Mouse (Mus musculus) hematopoietic stem cell, adult 5-6 weeks (primary cell): ENCODE results near the gene Ccdc142. TPM values are rescaled to one million over a fixed set of nuclear protein-coding genes. Genes with fewer than 3 reads are reported as not detected.

Experiments used
- ATAC-seq, 2 experiments: fragments of 125-278 bp in 1 of 2; replicated peaks in 1 of 2; 2 replicates each; pipeline ENCODE4 v1.8.0; 2016 to 2017; ENCODE audit warnings: inconsistent platforms in 2 of 2, mild to moderate bottlenecking in 2 of 2, moderate number of reproducible peaks in 2 of 2, low read depth in 1 of 2, moderate TSS enrichment in 1 of 2; ENCODE audit not compliant: low FRiP score in 2 of 2, poor library complexity in 2 of 2, severe bottlenecking in 2 of 2, insufficient read depth in 1 of 2, low TSS enrichment in 1 of 2
- total RNA-seq: library from RNA; stranded (forward); fragments of 172-1452, 232-1000 nt; gene quantifications from 2 replicates; pipeline ENCODE4 v1.2.3, GENCODE M21; 2017

Ccdc142 gene
- total RNA-seq, 1 experiment from 2014 or later: 0.45 TPM

DNA sequence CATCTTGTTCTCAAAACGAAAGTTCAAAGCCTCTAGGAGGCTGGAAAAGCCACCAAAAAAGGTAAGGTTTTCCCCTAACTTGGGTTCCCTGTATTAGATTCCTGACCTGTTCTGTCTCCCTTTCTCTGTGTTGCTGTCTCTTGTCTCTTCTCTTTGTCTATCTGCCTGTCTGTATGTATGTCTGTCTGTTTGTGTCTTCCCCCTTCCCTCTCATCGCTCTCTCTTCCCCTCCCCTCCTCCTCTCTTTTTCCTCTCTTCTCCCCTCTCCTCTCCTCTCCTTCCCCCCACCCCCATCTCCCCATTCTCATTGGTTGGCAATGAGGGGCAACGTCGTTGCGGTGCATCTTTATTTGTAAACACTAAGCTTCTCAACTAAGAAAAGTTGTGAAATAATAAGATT, 23.9 kb downstream of the Ccdc142 start, which contains the start of gene Ino80b:
Gene Ino80b, minus strand, starts transcription at position 101 of the 400 bp plus-strand sequence.
- no peak for ATAC-seq

DNA sequence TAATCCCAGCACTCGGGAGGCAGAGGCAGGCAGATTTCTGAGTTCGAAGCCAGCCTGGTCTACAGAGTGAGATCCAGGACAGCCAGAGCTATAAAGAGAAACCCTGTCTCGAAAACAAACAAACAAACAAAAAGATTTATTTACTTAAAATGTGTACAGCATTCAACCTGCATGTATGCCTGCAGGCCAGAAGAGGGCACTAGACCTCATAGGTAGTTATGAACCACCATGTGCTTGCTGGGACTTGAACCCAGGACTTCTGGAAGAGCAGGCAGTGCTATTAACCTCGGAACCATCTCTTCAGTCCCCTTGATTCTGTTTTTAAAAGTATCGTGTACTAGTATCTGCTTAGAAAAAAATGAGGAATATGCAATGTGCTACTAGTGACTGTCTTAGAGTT, 26.0 kb downstream of the Ccdc142 start:
- no peak for ATAC-seq

DNA sequence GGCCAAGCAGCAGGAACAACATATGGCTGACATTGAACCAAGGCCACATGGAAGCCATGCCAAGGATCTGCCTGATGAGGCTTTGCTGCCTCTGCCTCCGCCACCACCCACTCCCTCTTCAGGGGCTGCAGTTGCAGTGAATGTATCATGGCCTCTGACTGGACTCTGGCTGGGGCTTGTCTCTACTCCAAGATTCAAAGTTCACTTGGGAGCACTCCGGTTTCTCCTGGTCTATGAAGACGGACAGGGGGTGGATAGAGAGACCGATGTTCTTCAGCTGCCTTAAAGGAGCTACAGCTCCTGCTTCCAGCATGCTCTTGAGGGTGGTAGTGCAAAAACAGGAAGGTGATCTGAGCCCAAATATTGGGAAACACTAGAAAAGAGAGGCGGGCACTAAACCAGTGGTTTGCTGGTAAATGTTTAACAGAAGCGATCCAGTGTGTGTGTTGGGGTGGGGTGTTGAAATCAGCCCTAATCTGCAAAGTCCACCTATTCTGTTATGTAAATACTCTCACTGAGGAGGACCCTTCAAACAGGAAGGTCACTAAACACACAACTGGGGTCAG, 30.2 kb downstream of the Ccdc142 start:
- peak; percentile 47 to 68; a peak in 3 of 4 replicates for ATAC-seq

DNA sequence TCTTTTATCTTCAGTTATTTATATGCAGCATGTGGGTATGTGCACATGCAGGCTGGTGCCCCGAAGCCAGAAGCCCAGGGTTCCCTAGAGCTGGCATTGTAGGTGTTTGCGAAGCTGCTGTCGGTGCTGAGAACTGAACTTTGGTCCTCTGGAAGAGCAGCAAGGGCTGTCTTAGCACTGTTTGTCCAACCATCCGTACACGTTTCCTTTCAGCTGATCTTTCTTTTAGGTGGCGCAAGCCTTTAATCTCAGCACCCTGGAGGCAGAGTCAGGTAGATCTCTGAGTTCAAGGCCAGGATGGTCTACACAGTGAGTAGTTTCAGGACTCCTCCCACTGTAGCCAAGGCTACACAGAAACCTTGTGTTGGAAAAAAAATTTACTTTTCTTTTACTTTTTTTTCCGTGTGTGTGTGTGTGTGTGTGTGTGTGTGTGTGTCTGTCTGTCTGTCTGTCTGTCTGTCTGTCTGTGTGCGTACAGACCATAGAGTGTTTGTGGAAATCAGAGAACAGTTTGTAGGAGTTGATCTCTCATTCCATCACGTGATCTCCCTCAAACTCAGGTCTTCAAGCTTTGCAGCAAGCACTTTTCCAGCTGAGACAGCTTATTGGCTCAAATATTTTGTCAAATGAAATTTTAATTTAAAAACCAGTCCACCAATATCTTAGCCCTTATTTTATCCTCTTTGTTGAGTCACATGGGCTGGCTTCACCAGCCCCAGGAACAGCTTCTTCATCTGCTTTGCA, 30.9 kb downstream of the Ccdc142 start:
- ATAC-seq: no peak

DNA sequence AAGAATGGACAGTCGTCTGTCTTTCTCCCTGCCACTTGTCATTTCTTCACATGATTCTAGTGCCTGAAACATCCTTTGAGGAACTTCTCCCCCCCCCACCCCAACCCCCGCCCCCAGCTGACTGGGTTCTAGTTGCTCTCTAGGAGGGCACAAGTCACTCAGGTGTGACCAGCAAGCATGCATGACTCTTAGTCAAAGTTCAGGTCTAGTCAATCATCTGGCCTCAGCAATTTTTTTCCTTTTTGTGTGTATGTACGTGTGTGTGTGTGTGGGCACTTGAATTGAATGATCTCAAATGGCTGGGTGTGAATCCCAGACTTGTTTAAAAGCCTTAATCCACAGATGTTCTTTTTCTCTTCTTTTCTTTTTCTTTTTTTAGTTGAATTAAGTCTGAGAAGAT, 32.8 kb downstream of the Ccdc142 start:
- ATAC-seq: no peak

DNA sequence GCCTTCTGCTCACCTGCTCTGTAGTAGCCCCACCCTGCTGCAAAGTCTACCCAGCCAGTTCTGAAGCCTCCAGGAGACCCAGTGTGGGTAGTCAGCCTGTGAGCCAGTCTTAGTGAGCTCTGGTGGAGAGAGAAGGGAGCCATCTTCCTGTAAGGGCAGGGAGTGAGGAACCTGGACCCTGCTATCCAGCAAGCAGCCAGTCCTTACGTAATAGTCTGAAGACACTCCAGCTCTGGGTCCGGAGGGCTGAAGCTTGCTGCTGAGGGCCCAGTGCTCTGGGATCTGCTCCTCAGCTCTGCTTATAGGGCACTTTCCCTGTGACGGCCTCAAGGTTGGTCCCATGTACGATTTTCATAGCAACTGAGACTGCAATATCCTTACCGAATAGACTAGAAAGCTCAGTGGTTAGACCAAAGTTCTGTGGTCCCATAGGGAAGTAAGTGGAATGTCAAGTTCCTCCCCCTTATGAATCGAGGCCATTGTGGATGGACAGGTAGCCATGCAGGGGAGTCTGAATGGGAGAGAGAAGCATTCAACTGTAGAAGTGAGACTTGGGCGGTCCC, 33.6 kb downstream of the Ccdc142 start, which contains the start of gene Rtkn:
Gene Rtkn, plus strand, starts transcription at position 513 of the 563 bp plus-strand sequence.
- no peak; a peak in 1 of 4 replicates for ATAC-seq

DNA sequence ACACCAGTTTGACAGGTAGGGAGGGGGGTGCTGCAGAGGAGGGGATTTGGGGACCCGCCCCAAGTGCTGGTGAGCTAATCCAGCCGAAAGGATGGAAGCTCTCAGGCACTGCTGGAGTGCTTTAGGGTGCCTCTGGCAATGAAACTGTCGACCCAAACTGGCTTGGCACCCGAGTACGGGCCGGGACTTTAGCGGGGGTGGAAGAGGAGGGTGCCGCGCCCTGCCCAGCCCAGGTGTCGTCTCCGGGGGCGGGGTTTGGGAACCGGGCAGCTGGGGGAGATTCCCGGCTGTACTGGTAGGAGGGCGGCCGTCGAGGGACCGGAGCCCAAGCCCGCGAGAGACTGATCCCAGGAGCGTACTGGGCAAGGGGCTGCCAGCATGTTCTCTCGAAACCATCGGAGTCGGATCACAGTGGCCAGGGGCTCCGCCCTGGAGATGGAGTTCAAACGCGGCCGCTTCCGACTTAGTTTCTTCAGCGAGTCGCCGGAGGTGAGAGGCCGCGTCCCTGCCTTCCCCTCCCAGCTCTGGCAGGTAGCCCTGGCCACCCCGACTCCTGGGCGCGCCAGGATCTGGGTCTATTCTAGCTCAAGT, 34.3 kb downstream of the Ccdc142 start:
- no peak for ATAC-seq

DNA sequence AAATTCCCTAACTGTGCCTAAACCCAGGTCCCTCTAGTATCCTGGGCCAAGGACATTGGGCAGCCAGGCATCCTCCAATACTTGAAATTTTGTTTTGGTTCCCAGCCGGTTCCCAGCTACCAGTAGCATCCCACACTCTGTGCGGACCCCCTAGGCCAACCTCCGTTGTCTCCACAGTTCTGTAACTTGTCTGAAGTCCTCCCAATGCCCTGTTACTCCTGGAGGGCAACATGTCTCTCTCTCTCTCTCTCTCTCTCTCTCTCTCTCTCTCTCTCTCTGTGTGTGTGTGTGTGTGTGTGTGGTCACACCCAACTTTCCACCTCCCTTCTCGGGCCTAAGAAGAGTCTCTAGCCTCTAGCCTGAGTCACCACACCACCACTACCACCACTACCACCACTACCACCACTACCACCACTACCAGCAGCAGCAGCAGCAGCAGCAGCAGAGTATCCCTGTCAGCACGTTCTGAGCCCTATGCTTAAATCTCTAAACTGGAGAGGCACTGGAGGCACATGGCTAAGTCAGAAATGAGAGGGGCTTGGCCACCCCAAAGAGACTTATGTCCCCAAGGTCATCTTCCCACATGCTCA, 35.0 kb downstream of the Ccdc142 start:
- no peak for ATAC-seq

DNA sequence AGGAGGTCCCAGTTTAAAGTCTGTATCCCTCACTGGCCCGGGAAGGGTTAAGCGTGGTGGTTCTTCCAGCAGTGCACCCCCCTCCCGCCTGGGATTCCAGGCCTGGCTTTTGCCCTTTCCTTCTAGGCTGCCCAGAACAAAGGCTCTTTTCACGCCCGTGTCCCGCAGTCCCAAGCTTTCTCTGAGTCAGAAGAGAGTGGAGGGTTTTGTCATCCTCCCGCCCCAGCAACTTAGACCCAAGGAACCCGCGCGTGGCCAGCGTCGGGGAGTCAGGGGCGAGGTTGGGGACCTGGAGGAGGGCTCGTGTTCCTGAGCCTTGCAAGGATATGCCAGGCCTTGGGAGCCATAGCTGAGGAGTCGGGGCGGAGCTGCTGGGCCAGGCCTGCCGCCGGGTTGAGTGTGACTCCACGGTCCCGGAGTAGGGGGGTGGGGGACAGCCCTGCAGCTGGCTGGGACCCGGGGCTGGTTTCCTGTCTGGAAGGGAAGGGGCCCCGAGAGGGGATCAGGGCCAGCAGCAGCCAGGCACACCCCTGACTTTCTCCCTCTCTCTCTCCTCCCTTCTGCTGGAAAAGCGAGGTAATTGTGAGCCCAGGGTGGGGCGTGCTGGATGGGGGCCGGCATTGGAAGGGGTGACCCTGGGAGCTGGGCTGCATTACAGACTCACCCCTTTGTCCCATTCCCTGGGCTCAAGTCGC, 35.6 kb downstream of the Ccdc142 start:
- ATAC-seq: peak; percentile 30 to 44; a peak in 3 of 4 replicates

DNA sequence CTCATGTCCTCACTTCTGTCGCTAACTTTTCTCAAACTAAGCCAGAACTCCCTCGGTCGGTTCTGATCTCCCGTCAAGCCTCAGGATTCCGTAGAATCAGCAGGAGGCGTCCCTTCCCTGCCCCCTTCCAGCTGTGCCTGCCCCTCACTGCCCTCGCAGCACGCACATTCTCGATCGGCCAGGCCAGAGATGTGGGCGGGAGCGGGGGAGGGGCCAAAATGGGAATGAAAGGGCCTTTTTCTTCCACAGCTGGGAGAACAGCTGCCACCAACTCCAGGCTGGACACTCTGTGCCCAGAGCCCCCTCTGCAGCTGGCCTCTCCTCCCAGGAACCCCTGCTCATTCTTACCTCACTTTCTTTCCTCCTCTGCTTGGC, 36.2 kb downstream of the Ccdc142 start:
- peak; percentile 38 to 44; a peak in 3 of 4 replicates for ATAC-seq

DNA sequence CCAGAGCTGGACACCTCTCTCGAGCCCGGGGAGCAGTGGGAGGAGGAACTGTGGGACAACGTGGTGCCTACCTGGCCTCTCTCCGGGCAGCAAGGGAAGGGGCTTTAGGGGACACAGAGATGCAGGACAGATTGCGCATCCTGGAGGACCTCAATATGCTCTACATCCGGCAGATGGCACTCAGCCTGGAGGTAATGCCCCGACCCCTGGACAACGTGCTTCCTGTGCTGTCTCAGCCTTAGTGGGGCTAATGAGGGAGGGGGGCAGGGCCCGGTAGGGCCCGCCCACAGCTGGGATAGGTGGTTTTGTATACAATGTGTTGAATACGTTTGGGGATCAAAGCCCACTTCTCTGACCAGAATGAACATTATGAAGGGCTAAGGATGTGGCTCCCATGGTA, 36.7 kb downstream of the Ccdc142 start:
- 0 out of 4 replicates have a peak, but pooled peaks have one; percentile 14 to 16 for ATAC-seq

DNA sequence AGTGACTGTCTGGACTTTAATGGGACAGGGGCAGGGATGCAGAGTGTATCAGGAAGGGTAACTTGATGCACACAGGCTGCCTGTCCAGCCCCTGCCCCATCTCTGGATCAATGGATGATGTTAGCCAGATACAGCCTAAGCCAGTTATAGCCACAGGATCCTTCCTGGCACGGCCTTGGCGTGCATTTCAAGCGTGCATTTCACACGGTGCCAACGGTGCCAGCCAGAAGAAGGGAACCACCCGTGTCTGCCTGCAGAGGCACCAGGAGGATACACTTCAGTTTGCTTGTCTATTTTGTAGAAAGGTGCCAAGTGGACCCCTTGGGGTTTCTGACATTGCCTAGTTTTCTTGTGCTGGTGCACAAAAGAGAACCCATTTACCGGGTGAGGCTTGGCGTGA, 38.6 kb downstream of the Ccdc142 start:
- ATAC-seq: no peak

DNA sequence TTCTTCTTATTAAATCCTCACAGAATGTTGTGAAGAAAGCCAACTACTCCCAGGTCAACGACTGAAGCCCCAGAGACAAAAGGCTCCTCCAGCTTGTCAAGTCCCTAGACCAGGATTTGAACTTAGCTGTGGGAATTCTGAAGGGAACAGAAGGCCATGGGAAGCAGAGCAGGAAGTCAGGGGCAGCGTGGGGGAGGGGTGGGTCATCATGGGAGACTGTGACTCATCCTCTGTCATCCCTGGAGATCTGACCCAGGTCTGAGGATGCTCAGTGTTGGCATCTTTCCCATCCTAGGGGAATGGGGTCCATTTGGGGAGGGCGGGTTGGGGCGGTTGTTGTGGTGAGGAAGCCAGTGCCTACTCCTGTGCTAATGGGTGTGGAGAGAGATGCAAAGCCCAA, 40.2 kb downstream of the Ccdc142 start:
- no peak for ATAC-seq

DNA sequence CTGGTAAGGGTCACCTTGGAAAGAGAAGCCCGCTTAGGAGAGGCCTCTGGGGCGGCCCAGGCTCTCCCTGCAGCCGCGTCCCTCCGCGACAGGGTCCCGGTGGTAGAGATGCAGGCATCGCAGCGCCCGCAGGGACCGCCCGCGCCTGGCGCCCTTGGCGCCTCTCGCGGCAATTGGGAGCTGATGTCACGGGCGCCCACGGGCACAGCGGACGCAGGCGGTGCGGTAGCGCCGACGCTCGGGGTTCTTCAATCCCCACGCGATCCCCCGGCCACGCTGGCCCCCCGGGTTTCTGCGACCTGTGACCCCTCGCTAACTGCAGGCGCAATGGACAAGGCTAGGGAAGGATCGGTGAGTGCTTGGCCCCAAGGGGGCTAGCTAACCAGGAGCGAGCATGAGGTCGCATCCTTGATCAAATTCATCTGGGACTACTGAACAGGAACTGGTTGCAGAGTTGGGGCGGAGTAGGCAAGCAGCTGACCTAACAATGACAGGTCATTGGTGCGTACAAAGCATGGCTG, 40.9 kb downstream of the Ccdc142 start:
- ATAC-seq: peak in 1 of 2 experiments; percentile 11; a peak in 1 of 4 replicates

DNA sequence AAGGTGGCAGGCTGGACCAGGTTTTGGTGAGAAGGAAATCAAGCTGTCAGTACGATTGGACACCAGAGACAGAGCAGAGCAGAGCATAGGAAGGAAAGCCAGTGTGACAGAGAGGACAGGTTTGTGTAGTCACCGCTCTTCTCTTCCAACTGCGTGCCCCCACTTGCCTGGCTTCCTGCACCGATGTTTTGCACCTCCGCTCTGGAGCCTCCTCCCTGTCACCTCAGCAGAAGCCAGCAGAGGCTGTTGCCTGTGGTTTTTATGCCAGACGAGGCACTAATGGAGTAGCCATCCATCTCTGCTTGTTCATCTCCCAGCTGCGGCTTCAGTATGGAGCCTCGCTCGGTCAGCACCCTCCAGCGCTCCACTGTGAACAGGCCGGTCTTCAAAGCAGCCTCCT, 41.5 kb downstream of the Ccdc142 start:
- no peak for ATAC-seq

DNA sequence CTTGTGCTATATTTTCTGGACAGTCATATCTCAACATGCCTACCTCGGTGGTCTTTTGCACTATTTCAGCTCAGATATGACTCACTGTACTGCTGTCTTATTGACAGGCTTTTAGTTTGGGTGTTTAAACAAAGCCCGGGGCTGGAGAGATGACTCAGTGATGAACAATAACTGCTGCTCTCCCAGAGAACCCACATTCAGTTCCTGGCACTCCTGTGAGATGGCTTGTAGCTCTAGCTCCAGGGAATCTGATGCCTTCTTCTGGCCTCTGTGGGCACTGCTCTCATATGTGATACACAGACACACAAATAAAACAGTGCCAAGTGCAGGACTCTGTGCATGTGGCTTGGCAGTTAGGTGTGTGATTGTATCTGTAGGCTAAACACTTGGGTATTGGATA, 43.8 kb downstream of the Ccdc142 start:
- no peak for ATAC-seq

DNA sequence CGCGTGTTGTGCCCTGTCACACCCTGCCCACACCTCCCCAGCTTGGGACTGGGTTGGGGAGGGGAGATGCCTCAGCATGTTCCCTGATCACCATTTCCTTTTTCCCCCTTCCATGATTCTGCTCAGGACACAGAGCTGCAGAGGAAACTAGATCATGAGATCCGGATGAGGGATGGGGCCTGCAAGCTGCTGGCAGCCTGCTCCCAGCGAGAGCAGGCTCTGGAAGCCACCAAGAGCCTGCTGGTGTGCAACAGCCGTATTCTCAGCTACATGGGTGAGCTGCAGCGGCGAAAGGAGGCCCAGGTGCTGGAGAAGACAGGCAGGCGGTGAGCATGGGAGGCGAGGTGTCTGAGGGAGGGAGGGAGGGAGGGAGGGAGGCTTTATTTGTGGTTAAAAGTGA, 44.4 kb downstream of the Ccdc142 start:
- ATAC-seq: no peak
